Mouse (Mus musculus) neutrophil, adult 65 days (primary cell): ENCODE measurements around the gene Fam71d. TPM values are rescaled to one million over a fixed set of nuclear protein-coding genes. Genes with fewer than 3 reads are reported as not detected.

ENCODE experiments used
- total RNA-seq: library from RNA; stranded (reverse); gene quantifications from 2 replicates; pipeline ENCODE4 v1.2.4, GENCODE M21; 2023

Gene Fam71d
- not detected in 2 replicates for total RNA-seq

DNA sequence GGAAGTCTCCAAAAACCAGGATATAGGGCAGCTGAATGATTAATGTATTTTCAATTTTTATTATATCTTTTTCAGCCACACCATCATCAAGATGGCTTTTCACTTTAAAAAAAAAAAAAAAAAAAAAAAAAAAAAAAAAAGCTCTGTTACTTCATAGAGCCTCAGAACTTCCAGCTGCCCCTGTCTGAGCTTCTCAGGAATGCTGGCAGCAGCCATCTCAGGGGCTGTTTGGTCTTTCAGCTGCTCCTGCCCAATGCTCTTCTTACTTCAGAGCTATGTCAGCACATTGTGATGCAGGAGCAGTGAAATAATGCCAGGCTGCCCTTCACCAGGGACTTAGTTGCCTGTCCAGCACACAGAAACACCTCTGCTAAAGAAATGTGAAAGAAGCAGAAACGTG is at the start of gene Fam71d:
Gene Fam71d, plus strand, starts transcription at position 211 of the 400 bp plus-strand sequence.

DNA sequence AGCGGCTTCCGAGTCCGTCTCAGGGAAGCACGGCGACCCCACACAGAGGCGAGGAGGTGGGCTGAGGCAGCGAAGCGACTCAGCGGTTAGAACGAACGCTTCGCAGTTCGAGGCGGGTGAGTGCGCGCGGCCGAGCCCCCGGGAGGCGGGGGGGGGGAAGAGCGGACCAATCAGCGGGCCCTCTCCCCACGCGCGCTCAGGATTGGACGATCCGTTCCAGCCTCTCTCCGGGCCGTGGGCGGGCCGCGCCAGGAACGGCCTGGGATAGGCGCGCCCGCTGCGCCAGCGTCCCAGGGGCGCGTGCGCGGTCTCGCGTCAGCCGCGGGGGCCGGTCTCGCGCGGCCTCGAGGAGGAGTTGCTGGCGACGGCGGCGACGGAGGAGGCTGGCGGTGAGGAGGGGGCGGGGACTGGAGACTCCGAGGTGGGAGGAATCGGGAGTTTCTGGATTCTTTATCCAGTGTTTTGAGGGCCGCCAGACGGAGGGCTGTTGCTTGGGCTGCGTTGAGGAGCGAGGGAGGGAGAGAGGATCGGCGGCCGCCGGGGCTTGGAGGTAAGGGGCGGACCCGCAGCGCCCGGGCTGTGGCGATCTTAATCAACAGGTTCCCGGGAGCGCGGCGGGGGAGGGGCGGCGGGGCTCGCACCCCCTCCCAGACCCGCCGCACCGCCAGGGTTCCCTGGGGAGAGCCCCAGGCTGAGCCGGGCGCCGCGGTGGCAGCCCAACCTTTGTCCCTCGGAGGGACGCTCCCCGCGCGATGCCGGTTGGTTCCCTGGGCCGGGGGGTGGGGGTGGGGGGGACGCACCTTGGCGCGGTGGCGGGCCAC is 57.4 kb downstream of the Fam71d start, which contains the start of gene Mpp5:
Gene Mpp5, plus strand, starts transcription at position 351 of the 821 bp plus-strand sequence.

Other genes with a start within 250 kb of the Fam71d start
- gene Mpp5, start 57.4 kb downstream of the Fam71d start, total RNA-seq, result 12.4 and 13.8 TPM in 2 replicates
- 112 and 139 TPM in 2 replicates for gene Atp6v1d, start 170.1 kb downstream of the Fam71d start, total RNA-seq
- gene Eif2s1, start 170.3 kb downstream of the Fam71d start, total RNA-seq, result 22.7 and 34.5 TPM in 2 replicates
- gene Plek2, start 215.4 kb downstream of the Fam71d start, total RNA-seq, result not detected in 2 replicates